Mouse (Mus musculus): Measurements from ENCODE around the gene Gaa. TPM values are rescaled to one million over a fixed set of nuclear protein-coding genes. Genes with fewer than 3 reads are reported as not detected.
A peak's percentile ranks its signal among the peaks of the same experiment; 100 is the strongest.
"Not testable (repeated sequence)": the region's sequence is repeated elsewhere in the genome, so short reads cannot be mapped to it uniquely, and the experiment has no call there.

The Gaa gene
- total RNA-seq, 2 experiments from 2014 or later = 142 to 157 TPM

- intact Hi-C loops (cut with DNase I) = loop anchor here (5.0 kb wide), 1 partner anchor 43 kb away; no protein-coding TSS in a partner anchor
- DNase-seq (ENCODE audit: low spot score in 2 of 2) = not testable (repeated sequence)
Measured at GRCm38 (mm10) chr11:119245543-119245942, 22.1 kb upstream of the Gaa start.

GRCm38 (mm10) chr11:119249011-119249410 lies 18.7 kb upstream of the Gaa start:
- intact Hi-C loops (cut with DNase I) = loop anchor here (5.0 kb wide), 1 partner anchor 47 kb away; no protein-coding TSS in a partner anchor
- DNase-seq (ENCODE audit: low spot score in 2 of 2) = peak; percentile 60 to 63

- intact Hi-C loops (cut with DNase I) = no loop called here
- DNase-seq (ENCODE audit: low spot score in 2 of 2) = no peak
Measured at GRCm38 (mm10) chr11:119250998-119251397, 16.7 kb upstream of the Gaa start.

GRCm38 (mm10) chr11:119252854-119253541 lies 14.7 kb upstream of the Gaa start:
- intact Hi-C loops (cut with DNase I) = no loop called here
- DNase-seq (ENCODE audit: low spot score in 2 of 2) = peak in 1 of 2 experiments; percentile 41

- intact Hi-C loops (cut with DNase I); DNase-seq (ENCODE audit: low spot score in 2 of 2): not testable (repeated sequence)
Measured at GRCm38 (mm10) chr11:119256557-119256956, 11.1 kb upstream of the Gaa start.

GRCm38 (mm10) chr11:119258216-119258571 lies 9.5 kb upstream of the Gaa start:
- intact Hi-C loops (cut with DNase I) = no loop called here
- DNase-seq (ENCODE audit: low spot score in 2 of 2) = no peak

- intact Hi-C loops (cut with DNase I) = no loop called here
Measured at GRCm38 (mm10) chr11:119258572-119259322, 8.9 kb upstream of the Gaa start.

GRCm38 (mm10) chr11:119259977-119260376 lies 7.7 kb upstream of the Gaa start:
- no peak for DNase-seq (ENCODE audit: low spot score in 2 of 2)
- intact Hi-C loops (cut with DNase I) = no loop called here

More at GRCm38 (mm10) chr11:119258572-119259322, 8.9 kb upstream of the Gaa start:
- DNase-seq (ENCODE audit: low spot score in 2 of 2) = peak; percentile 64 to 66

GRCm38 (mm10) chr11:119264413-119264812 lies 3.3 kb upstream of the Gaa start:
- DNase-seq (ENCODE audit: low spot score in 2 of 2) = no peak
- intact Hi-C loops (cut with DNase I) = no loop called here

- no peak for DNase-seq (ENCODE audit: low spot score in 2 of 2)
- intact Hi-C loops (cut with DNase I) = no loop called here
Measured at GRCm38 (mm10) chr11:119265811-119266210, 1.9 kb upstream of the Gaa start.

- DNase-seq (ENCODE audit: low spot score in 2 of 2) = peak; percentile 50 to 66
- intact Hi-C loops (cut with DNase I) = no loop called here
Measured at GRCm38 (mm10) chr11:119267241-119267674, 429 bp upstream of the Gaa start.

GRCm38 (mm10) chr11:119268557-119269195 lies 989 bp downstream of the Gaa start:
- intact Hi-C loops (cut with DNase I) = no loop called here
- DNase-seq (ENCODE audit: low spot score in 2 of 2) = peak; percentile 64 to 77

GRCm38 (mm10) chr11:119272492-119272891 lies 4.8 kb downstream of the Gaa start:
- DNase-seq (ENCODE audit: low spot score in 2 of 2); intact Hi-C loops (cut with DNase I): not testable (repeated sequence)

- DNase-seq (ENCODE audit: low spot score in 2 of 2) = no peak
- intact Hi-C loops (cut with DNase I) = no loop called here
Measured at GRCm38 (mm10) chr11:119273186-119273930, 5.7 kb downstream of the Gaa start.

- intact Hi-C loops (cut with DNase I) = no loop called here
Measured at GRCm38 (mm10) chr11:119281030-119281429, 13.3 kb downstream of the Gaa start.

GRCm38 (mm10) chr11:119285791-119286527 lies 18.3 kb downstream of the Gaa start:
- intact Hi-C loops (cut with DNase I) = no loop called here
- no peak for DNase-seq (ENCODE audit: low spot score in 2 of 2)

More at GRCm38 (mm10) chr11:119281030-119281429, 13.3 kb downstream of the Gaa start:
- no peak for DNase-seq (ENCODE audit: low spot score in 2 of 2)

- intact Hi-C loops (cut with DNase I) = no loop called here
- peak in 1 of 2 experiments; percentile 54 for DNase-seq (ENCODE audit: low spot score in 2 of 2)
Measured at GRCm38 (mm10) chr11:119287207-119287992, 19.7 kb downstream of the Gaa start.

- DNase-seq (ENCODE audit: low spot score in 2 of 2); intact Hi-C loops (cut with DNase I): not testable (repeated sequence)
Measured at GRCm38 (mm10) chr11:119292861-119293260, 25.2 kb downstream of the Gaa start.
